Mouse (Mus musculus) kidney, adult 2 months (tissue): ENCODE results near the gene En1. TPM values are rescaled to one million over a fixed set of nuclear protein-coding genes. Genes with fewer than 3 reads are reported as not detected.

Source experiments
- DNase-seq: peaks from one replicate; pipeline ENCODE4 v3.0.0; 2021
- H3K27ac ChIP-seq: fragments of 200-500 bp; 2 replicates; pipeline ENCODE4 v1.5.1; 2012; ENCODE audit warnings: low read depth, low read length, control low read depth, inconsistent platforms; ENCODE audit not compliant: insufficient read depth
- H3K27me3 ChIP-seq: fragments of 200-500 bp; replicated peaks from 2 replicates; pipeline ENCODE4 v1.6.1; 2012; ENCODE audit warnings: mild to moderate bottlenecking, moderate library complexity, low read length, inconsistent platforms; ENCODE audit not compliant: control insufficient read depth, insufficient read depth
- H3K36me3 ChIP-seq: fragments of 200-500 bp; 2 replicates; pipeline ENCODE4 v1.6.1; 2012; ENCODE audit warnings: mild to moderate bottlenecking, moderate library complexity, low read length, inconsistent platforms; ENCODE audit not compliant: control insufficient read depth, insufficient read depth
- H3K4me1 ChIP-seq: fragments of 200-500 bp; 2 replicates; pipeline ENCODE4 v1.6.1; 2011; ENCODE audit warnings: low read length; ENCODE audit not compliant: control insufficient read depth, insufficient read depth
- H3K4me3 ChIP-seq: fragments of 200-500 bp; 2 replicates; pipeline ENCODE4 v1.5.1; 2011; ENCODE audit warnings: mild to moderate bottlenecking, low read depth, low read length, control low read depth; ENCODE audit not compliant: insufficient read depth
- CTCF ChIP-seq: fragments of 200-500 bp; conservative IDR thresholded peaks from 2 replicates; pipeline ENCODE4 v1.5.1; 2011; ENCODE audit warnings: low read depth, mild to moderate bottlenecking, control low read depth, low read length, moderate library complexity, mixed read lengths; ENCODE audit not compliant: insufficient read depth, insufficient read length
- POLR2A ChIP-seq: fragments of 200-500 bp; IDR thresholded peaks from one replicate; pipeline ENCODE4 v1.6.1; 2011; ENCODE audit warnings: low read depth, low read length, control low read depth
- WGBS: fragments of 180-500 bp; shearing (Covaris S2); methylation state at CpG from one replicate; pipeline ENCODE4 v1.1.7; 2018; 5-methylcytosine and 5-hydroxymethylcytosine counted together
- polyA plus RNA-seq: library from polyadenylated mRNA; depleted of rRNA; stranded (reverse); fragments of >200 nt; gene quantifications from 2 replicates; pipeline ENCODE4 v1.2.3, GENCODE M21; 2012; rRNA removed

The En1 gene
- polyA plus RNA-seq, 1 experiment = 0.08 TPM

GRCm38 (mm10) chr1:120643380-120643779 lies 41.2 kb downstream of the En1 start:
- Histone ChIP-seq H3K4me3 (no peak overlapping the region), H3K36me3 (no peaks in the 10 kb centered on the region)
- WGBS = 22% methylated on average over 10 of the region's 10 CpGs

GRCm38 (mm10) chr1:120643848-120644711 lies 41.9 kb downstream of the En1 start:
- 22% methylated on average over 13 of the region's 13 CpGs for WGBS
- TF ChIP-seq CTCF = no peak
- no peak for TF ChIP-seq POLR2A
- Histone ChIP-seq H3K27ac (no peak overlapping the region), H3K4me3 (no peak overlapping the region), H3K27me3 (peaks cover 1% of the 10 kb centered on the region; the same call in 1 of the 2 replicates), H3K4me1 (no peaks in the 10 kb centered on the region), H3K36me3 (no peaks in the 10 kb centered on the region)
- no peak for DNase-seq

More at GRCm38 (mm10) chr1:120643380-120643779, 41.2 kb downstream of the En1 start:
- peaks cover 1% of the 10 kb centered on the region; the same call in 1 of the 2 replicates for H3K27me3 ChIP-seq
- no peak for DNase-seq
- no peak overlapping the region for H3K27ac ChIP-seq
- no peaks in the 10 kb centered on the region for H3K4me1 ChIP-seq
- TF ChIP-seq POLR2A (no peak), CTCF (no peak)

- TF ChIP-seq CTCF = no peak
- no peak for TF ChIP-seq POLR2A
- Histone ChIP-seq H3K4me3 (no peak overlapping the region), H3K27me3 (peaks cover 1% of the 10 kb centered on the region; the same call in 1 of the 2 replicates), H3K27ac (no peak overlapping the region), H3K36me3 (no peaks in the 10 kb centered on the region), H3K4me1 (no peaks in the 10 kb centered on the region)
- no peak for DNase-seq
- 90% methylated on average over 1 of the region's 1 CpGs for WGBS
Observed at GRCm38 (mm10) chr1:120644755-120645154, 42.5 kb downstream of the En1 start.

GRCm38 (mm10) chr1:120650068-120650467 lies 47.9 kb downstream of the En1 start:
- TF ChIP-seq POLR2A (no peak), CTCF (no peak)
- 64% methylated on average over 8 of the region's 8 CpGs for WGBS
- no peaks in the 10 kb centered on the region for H3K4me1 ChIP-seq
- no peak overlapping the region for H3K27ac ChIP-seq
- DNase-seq = no peak
- no peak overlapping the region for H3K4me3 ChIP-seq
- H3K27me3 ChIP-seq = no peaks in the 10 kb centered on the region
- H3K36me3 ChIP-seq = no peaks in the 10 kb centered on the region

GRCm38 (mm10) chr1:120651997-120652396 lies 49.8 kb downstream of the En1 start:
- Histone ChIP-seq H3K36me3 (no peaks in the 10 kb centered on the region), H3K27ac (no peak overlapping the region), H3K27me3 (no peaks in the 10 kb centered on the region; the same call in 1 of the 2 replicates), H3K4me3 (no peak overlapping the region), H3K4me1 (no peaks in the 10 kb centered on the region)
- DNase-seq = no peak
- TF ChIP-seq POLR2A (no peak), CTCF (no peak)
- 68% methylated on average over 5 of the region's 5 CpGs for WGBS

- no peaks in the 10 kb centered on the region; the same call in 1 of the 2 replicates for H3K27me3 ChIP-seq
- peak; percentile 85 for DNase-seq
- H3K27ac ChIP-seq = no peak overlapping the region
- WGBS = 35% methylated on average over 7 of the region's 7 CpGs
- H3K4me1 ChIP-seq = no peaks in the 10 kb centered on the region
- no peaks in the 10 kb centered on the region for H3K36me3 ChIP-seq
- no peak overlapping the region for H3K4me3 ChIP-seq
- TF ChIP-seq CTCF = no peak
- no peak for TF ChIP-seq POLR2A
Observed at GRCm38 (mm10) chr1:120654950-120655396, 52.8 kb downstream of the En1 start.

Other genes starting within 250 kb of the En1 start
- 4.4 TPM in 1 of 2 replicates, not detected in the other for gene Marco, start 97.4 kb upstream of the En1 start, polyA plus RNA-seq